Mouse (Mus musculus) limb, embryonic 13.5 days (tissue): ENCODE measurements around the gene Lsp1. TPM values are rescaled to one million over a fixed set of nuclear protein-coding genes. Genes with fewer than 3 reads are reported as not detected.

Experiments used
- ATAC-seq: fragments of 200-750 bp; cut with Nextera tagmentation; 2 replicates; pipeline ENCODE4 v1.8.0; 2017; ENCODE audit warnings: low read depth, moderate number of reproducible peaks, moderate TSS enrichment; ENCODE audit not compliant: low FRiP score
- H3K27ac ChIP-seq: fragments of 300-500 bp; sonication (generic); 2 replicates; pipeline ENCODE4 v1.5.1; 2015; ENCODE audit warnings: inconsistent platforms, mild to moderate bottlenecking, moderate library complexity
- H3K27me3 ChIP-seq: fragments of 300-500 bp; sonication (generic); 2 replicates; pipeline ENCODE4 v1.6.1; 2015; ENCODE audit warnings: mild to moderate bottlenecking, inconsistent platforms
- H3K36me3 ChIP-seq: fragments of 300-500 bp; sonication (generic); 2 replicates; pipeline ENCODE4 v1.6.1; 2015; ENCODE audit warnings: inconsistent platforms, mild to moderate bottlenecking, moderate library complexity
- H3K4me1 ChIP-seq: fragments of 300-500 bp; sonication (generic); 2 replicates; pipeline ENCODE4 v1.6.1; 2015; ENCODE audit warnings: inconsistent platforms
- H3K4me2 ChIP-seq: fragments of 300-500 bp; sonication (generic); replicated peaks from 2 replicates; pipeline ENCODE4 v1.6.1; 2015; ENCODE audit warnings: inconsistent platforms, mild to moderate bottlenecking, moderate library complexity
- H3K4me3 ChIP-seq: fragments of 300-500 bp; sonication (generic); 2 replicates; pipeline ENCODE4 v1.5.1; 2015; ENCODE audit warnings: moderate library complexity, mild to moderate bottlenecking, inconsistent platforms
- H3K9ac ChIP-seq: fragments of 300-500 bp; sonication (generic); 2 replicates; pipeline ENCODE4 v1.6.1; 2015; ENCODE audit warnings: mild to moderate bottlenecking, inconsistent platforms
- H3K9me3 ChIP-seq: fragments of 300-500 bp; sonication (generic); 2 replicates; pipeline ENCODE4 v1.6.1; 2016; ENCODE audit warnings: inconsistent platforms
- WGBS: fragments of 180-500 bp; shearing (Covaris S2); methylation state at CpG from one replicate; pipeline ENCODE4 v1.1.7; 2015; 5-methylcytosine and 5-hydroxymethylcytosine counted together
- polyA plus RNA-seq: library from polyadenylated mRNA; unstranded; fragments of >200 nt; fragmentation: Nextera tagmentation; extraction: Ambion mirVana; gene quantifications from 2 replicates; pipeline ENCODE4 v1.2.1, GENCODE M21; 2015

Lsp1 gene
- polyA plus RNA-seq, 1 experiment from 2014 or later = 46.3 TPM

DNA sequence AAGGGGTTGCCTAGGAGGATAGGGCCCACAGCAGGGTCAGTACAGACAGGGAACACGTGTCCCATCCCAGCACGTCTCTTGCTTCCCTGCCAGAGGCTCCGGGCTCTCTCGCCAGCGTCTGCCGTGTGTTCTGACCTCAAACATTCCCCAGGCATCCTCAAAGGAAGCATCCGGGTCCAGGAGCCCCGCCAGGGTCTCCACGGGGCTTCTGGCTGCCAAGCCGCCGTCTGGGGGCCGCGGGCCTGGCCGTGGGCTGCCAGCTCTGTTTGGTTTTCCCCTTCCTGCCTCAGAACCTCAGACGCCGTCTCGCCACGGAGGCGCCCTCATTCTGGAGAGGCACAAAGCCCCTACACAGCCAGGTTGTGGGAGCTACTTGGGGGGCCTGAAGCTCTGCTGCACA, 27.0 kb upstream of the Lsp1 start:
- Histone ChIP-seq H3K9ac (peak overlapping the region; percentile 45; the same call in 1 of the 2 replicates), H3K4me1 (peaks cover 74% of the 10 kb centered on the region)

DNA sequence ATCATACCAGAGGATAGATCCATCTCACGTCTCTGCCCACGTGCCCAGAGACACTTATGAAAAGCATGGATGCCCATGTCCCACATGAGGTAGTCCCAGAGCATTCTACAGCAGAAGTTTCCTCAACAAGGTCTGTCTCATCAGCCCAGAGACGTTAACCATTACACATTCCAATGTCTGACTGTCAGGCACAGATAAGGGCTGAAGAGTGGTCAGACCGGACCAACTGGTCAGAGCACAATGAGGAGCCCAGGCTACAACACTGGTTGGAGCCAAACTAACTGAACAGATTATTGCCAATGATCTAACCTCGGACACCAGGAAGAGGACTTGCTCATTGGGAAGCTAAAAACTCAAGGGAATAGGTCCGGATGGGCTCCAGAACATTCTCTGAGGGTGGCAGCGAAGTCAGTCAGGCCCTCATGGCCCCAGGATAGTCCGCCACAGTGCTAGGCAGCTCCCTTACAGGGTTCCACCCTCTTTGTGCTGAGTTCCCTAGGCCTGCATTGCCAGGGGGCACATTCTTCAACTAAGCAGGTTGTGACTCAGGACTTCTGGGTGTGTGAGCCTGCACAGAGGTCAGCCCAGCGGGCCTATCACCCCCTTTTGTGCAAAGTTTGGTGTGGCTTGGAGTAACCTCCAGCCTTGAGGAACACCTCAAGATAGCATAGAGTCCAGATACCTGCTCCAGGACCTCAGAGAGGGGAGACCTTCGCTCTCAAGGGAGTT, 26.3 kb upstream of the Lsp1 start, which contains the start of gene Syt8:
Syt8 (plus strand) TSS at position 714 of the 729 bp plus-strand sequence.
- peak within 1 kb of the TSS; percentile 90 for H3K27ac ChIP-seq
- WGBS = 78% methylated on average over 10 of the region's 10 CpGs

More for the DNA sequence above, 27.0 kb upstream of the Lsp1 start:
- Histone ChIP-seq H3K4me2 (no peak overlapping the region), H3K9me3 (no peaks in the 10 kb centered on the region), H3K36me3 (no peaks in the 10 kb centered on the region), H3K27me3 (no peaks in the 10 kb centered on the region), H3K27ac (peak overlapping the region; percentile 90), H3K4me3 (no peak overlapping the region)
- 37% methylated on average over 19 of the region's 19 CpGs for WGBS
- no peak for ATAC-seq

DNA sequence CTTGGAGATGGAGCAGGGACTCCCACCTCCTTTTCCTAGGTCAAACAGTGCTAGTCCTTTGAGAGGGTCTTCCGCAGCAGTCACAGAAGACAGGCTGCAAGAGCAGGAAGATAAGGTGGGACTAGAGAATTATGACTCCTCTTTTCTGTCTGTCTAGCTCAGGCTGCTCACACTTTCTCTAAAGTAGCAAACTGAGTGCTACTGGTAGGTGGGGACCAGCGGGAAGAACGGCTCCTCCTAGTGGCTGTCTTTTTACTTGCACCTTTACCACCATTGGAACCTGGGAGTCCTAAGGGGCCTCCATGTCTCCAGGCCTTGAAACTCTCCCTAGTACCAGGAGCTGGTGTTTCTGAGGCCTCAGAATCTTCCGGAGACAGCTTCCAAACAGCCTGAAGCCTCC, 25.1 kb upstream of the Lsp1 start:
- 24% methylated on average over 4 of the region's 4 CpGs for WGBS
- Histone ChIP-seq H3K4me2 (no peak overlapping the region), H3K27me3 (no peaks in the 10 kb centered on the region), H3K4me1 (peaks cover 67% of the 10 kb centered on the region), H3K4me3 (no peak overlapping the region), H3K27ac (peak overlapping the region; percentile 62; the same call in 1 of the 2 replicates), H3K9ac (no peak overlapping the region), H3K36me3 (no peaks in the 10 kb centered on the region), H3K9me3 (no peaks in the 10 kb centered on the region)
- ATAC-seq = no peak

More for the DNA sequence above, 26.3 kb upstream of the Lsp1 start, which contains the start of gene Syt8:
- Histone ChIP-seq H3K4me3 (no peak within 1 kb of the TSS), H3K27me3 (no peaks in the 10 kb centered on the region), H3K9ac (peak within 1 kb of the TSS; percentile 45; the same call in 1 of the 2 replicates), H3K4me2 (no peak within 1 kb of the TSS), H3K36me3 (no peaks in the 10 kb centered on the region), H3K4me1 (peaks cover 67% of the 10 kb centered on the region), H3K9me3 (no peaks in the 10 kb centered on the region)
- ATAC-seq = no peak

DNA sequence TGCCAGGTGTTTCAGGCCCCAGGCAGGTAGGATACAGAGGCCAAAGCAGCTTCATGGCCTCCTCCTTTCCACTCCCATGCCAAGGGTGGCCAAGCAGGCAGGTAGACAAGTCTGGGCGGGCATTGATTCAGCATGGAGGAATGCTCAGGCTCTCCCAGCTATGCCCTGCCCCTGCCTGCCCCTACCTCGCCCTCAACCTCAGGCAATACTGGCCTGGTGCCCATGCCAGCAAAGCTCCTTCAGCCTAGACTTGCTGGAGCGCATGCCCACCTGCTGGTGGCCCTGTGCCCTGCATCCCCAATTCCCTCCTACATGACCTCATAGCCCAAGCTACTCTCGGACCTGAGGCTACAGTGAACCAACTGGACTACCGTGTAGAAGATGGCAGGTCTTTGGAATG, 23.3 kb upstream of the Lsp1 start:
- Histone ChIP-seq H3K27ac (no peak overlapping the region), H3K9me3 (no peaks in the 10 kb centered on the region), H3K27me3 (no peaks in the 10 kb centered on the region), H3K4me3 (no peak overlapping the region), H3K4me2 (no peak overlapping the region), H3K36me3 (no peaks in the 10 kb centered on the region), H3K4me1 (peaks cover 71% of the 10 kb centered on the region), H3K9ac (no peak overlapping the region; the same call in 1 of the 2 replicates)
- ATAC-seq = no peak
- WGBS = 76% methylated on average over 5 of the region's 5 CpGs

DNA sequence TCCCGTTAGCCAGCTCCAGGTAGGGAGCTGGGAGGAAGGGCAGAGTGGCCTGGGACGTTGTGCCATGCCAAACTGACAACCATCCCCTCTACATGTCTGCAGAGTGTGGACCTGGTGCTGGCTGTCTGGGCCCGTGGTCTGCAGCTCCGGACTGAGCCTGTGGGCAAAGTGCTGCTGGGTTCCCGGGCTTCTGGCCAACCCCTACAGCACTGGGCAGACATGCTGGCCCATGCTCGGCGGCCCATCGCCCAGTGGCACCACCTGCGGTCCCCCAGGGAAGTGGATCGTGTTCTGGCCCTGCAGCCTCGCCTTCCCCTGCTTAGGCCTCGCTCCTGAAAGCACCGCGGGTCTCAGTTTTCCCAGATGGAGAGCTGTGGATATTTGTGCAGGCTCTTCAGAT, 20.6 kb upstream of the Lsp1 start:
- Histone ChIP-seq H3K4me3 (no peak overlapping the region), H3K4me1 (peaks cover 56% of the 10 kb centered on the region), H3K9ac (peak overlapping the region; percentile 51; the same call in 1 of the 2 replicates), H3K27me3 (no peaks in the 10 kb centered on the region), H3K4me2 (no peak overlapping the region), H3K27ac (peak overlapping the region; percentile 86), H3K36me3 (no peaks in the 10 kb centered on the region), H3K9me3 (no peaks in the 10 kb centered on the region)
- WGBS = 83% methylated on average over 14 of the region's 14 CpGs
- ATAC-seq = no peak

GRCm38 (mm10) chr7:142440657-142441114, 19.9 kb upstream of the Lsp1 start:
- 30% methylated on average over 5 of the region's 5 CpGs for WGBS
- H3K9me3 ChIP-seq = no peaks in the 10 kb centered on the region

GRCm38 (mm10) chr7:142441585-142441984, 19.0 kb upstream of the Lsp1 start, which contains the start of gene Tnni2:
Gene Tnni2 (plus strand): TSS chr7:142441808.
- WGBS = 72% methylated on average over 9 of the region's 9 CpGs
- Histone ChIP-seq H3K4me1 (peaks cover 47% of the 10 kb centered on the region), H3K4me2 (peak within 1 kb of the TSS; percentile 12; the same call in 1 of the 2 replicates), H3K27ac (peak within 1 kb of the TSS; percentile 86), H3K36me3 (no peaks in the 10 kb centered on the region), H3K27me3 (no peaks in the 10 kb centered on the region), H3K4me3 (no peak within 1 kb of the TSS), H3K9ac (peak within 1 kb of the TSS; percentile 39), H3K9me3 (no peaks in the 10 kb centered on the region)
- no peak for ATAC-seq

More at GRCm38 (mm10) chr7:142440657-142441114, 19.9 kb upstream of the Lsp1 start:
- no peaks in the 10 kb centered on the region for H3K36me3 ChIP-seq
- peak overlapping the region; percentile 51 for H3K9ac ChIP-seq
- H3K27ac ChIP-seq = peak overlapping the region; percentile 86
- ATAC-seq = peak; percentile 91
- peaks cover 56% of the 10 kb centered on the region for H3K4me1 ChIP-seq
- no peaks in the 10 kb centered on the region for H3K27me3 ChIP-seq
- no peak overlapping the region for H3K4me3 ChIP-seq
- H3K4me2 ChIP-seq = peak overlapping the region; percentile 12; the same call in 1 of the 2 replicates

GRCm38 (mm10) chr7:142442081-142442907, 18.3 kb upstream of the Lsp1 start:
- H3K4me3 ChIP-seq = no peak overlapping the region
- ATAC-seq = no peak
- WGBS = 68% methylated on average over 9 of the region's 9 CpGs
- no peaks in the 10 kb centered on the region for H3K9me3 ChIP-seq
- H3K9ac ChIP-seq = peak overlapping the region; percentile 39
- H3K36me3 ChIP-seq = no peaks in the 10 kb centered on the region
- peaks cover 40% of the 10 kb centered on the region for H3K4me1 ChIP-seq
- no peaks in the 10 kb centered on the region for H3K27me3 ChIP-seq
- H3K27ac ChIP-seq = peak overlapping the region; percentile 86
- 0 out of 2 replicates have a peak overlapping the region, but pooled peaks have one; percentile 9 for H3K4me2 ChIP-seq

- peaks cover 37% of the 10 kb centered on the region for H3K4me1 ChIP-seq
- no peak overlapping the region for H3K4me3 ChIP-seq
- no peaks in the 10 kb centered on the region for H3K9me3 ChIP-seq
- no peaks in the 10 kb centered on the region for H3K27me3 ChIP-seq
- H3K36me3 ChIP-seq = no peaks in the 10 kb centered on the region
- WGBS = 91% methylated on average over 7 of the region's 7 CpGs
- H3K4me2 ChIP-seq = no peak overlapping the region
- no peak overlapping the region for H3K9ac ChIP-seq
- H3K27ac ChIP-seq = peak overlapping the region; percentile 86; the same call in 1 of the 2 replicates
- ATAC-seq = no peak
Observed at GRCm38 (mm10) chr7:142442908-142443420, 17.6 kb upstream of the Lsp1 start.

GRCm38 (mm10) chr7:142443474-142443873, 17.1 kb upstream of the Lsp1 start:
- Histone ChIP-seq H3K36me3 (no peaks in the 10 kb centered on the region), H3K4me2 (no peak overlapping the region), H3K4me3 (no peak overlapping the region), H3K9ac (no peak overlapping the region), H3K4me1 (peaks cover 37% of the 10 kb centered on the region), H3K27me3 (no peaks in the 10 kb centered on the region), H3K9me3 (no peaks in the 10 kb centered on the region), H3K27ac (no peak overlapping the region)
- WGBS = 90% methylated on average over 5 of the region's 5 CpGs
- ATAC-seq = no peak

DNA sequence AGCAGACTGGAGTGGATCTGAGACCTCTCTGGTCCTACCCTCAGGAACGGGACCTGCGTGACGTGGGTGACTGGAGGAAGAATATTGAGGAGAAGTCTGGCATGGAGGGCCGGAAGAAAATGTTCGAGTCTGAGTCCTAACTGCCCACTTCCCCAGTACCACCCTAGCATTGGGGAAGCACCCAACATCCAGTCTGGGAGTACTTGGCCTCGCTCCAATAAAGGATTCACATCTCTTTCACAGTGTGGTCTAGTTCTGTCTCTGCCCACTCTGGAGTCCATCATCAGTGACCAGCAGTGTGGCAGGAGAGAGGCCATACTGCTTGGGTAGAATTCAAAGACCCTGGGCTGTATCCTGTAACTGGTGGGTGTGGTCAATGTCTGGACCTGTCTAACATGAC, 16.4 kb upstream of the Lsp1 start:
- peaks cover 37% of the 10 kb centered on the region for H3K4me1 ChIP-seq
- WGBS = 93% methylated on average over 6 of the region's 6 CpGs
- H3K9me3 ChIP-seq = no peaks in the 10 kb centered on the region
- no peak overlapping the region for H3K4me2 ChIP-seq
- H3K27ac ChIP-seq = no peak overlapping the region
- H3K27me3 ChIP-seq = no peaks in the 10 kb centered on the region
- H3K4me3 ChIP-seq = no peak overlapping the region
- ATAC-seq = no peak
- no peak overlapping the region for H3K9ac ChIP-seq
- no peaks in the 10 kb centered on the region for H3K36me3 ChIP-seq

DNA sequence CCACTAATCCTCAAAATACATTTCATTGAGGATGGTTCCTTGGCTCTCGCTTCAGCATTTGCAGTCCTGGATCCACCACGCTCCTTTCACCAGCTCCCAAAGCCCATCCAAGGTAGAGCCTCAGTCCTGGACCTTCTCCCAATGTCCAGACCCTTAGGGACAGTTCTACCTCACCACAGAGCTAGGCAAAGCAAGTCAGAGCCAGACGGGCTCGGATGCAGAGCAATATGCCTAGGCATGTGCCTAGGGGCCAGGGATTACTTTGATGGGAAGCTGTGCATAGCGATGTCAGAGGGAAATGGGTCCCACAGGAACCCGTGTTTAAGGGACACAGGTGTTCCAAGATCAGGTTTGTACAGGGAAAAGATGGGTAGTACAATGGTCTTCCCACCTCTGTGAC, 15.3 kb upstream of the Lsp1 start:
- Histone ChIP-seq H3K36me3 (no peaks in the 10 kb centered on the region), H3K4me2 (no peak overlapping the region), H3K27ac (no peak overlapping the region), H3K9ac (no peak overlapping the region), H3K9me3 (no peaks in the 10 kb centered on the region), H3K27me3 (no peaks in the 10 kb centered on the region), H3K4me3 (no peak overlapping the region), H3K4me1 (peaks cover 27% of the 10 kb centered on the region)
- 77% methylated on average over 6 of the region's 6 CpGs for WGBS
- ATAC-seq = no peak
